Mouse (Mus musculus) urinary bladder, adult 2 months (tissue): ENCODE data around the gene Hapln4. TPM values are rescaled to one million over a fixed set of nuclear protein-coding genes. Genes with fewer than 3 reads are reported as not detected.

ENCODE experiments used
- DNase-seq: peaks from one replicate; pipeline ENCODE4 v3.0.0; 2022; ENCODE audit warnings: low spot score
- polyA plus RNA-seq: library from polyadenylated mRNA; depleted of rRNA; stranded (reverse); fragments of >200 nt; gene quantifications from 2 replicates; pipeline ENCODE4 v1.2.3, GENCODE M21; 2012; rRNA removed

Gene Hapln4
- polyA plus RNA-seq, 1 experiment: 0.21 TPM

DNA sequence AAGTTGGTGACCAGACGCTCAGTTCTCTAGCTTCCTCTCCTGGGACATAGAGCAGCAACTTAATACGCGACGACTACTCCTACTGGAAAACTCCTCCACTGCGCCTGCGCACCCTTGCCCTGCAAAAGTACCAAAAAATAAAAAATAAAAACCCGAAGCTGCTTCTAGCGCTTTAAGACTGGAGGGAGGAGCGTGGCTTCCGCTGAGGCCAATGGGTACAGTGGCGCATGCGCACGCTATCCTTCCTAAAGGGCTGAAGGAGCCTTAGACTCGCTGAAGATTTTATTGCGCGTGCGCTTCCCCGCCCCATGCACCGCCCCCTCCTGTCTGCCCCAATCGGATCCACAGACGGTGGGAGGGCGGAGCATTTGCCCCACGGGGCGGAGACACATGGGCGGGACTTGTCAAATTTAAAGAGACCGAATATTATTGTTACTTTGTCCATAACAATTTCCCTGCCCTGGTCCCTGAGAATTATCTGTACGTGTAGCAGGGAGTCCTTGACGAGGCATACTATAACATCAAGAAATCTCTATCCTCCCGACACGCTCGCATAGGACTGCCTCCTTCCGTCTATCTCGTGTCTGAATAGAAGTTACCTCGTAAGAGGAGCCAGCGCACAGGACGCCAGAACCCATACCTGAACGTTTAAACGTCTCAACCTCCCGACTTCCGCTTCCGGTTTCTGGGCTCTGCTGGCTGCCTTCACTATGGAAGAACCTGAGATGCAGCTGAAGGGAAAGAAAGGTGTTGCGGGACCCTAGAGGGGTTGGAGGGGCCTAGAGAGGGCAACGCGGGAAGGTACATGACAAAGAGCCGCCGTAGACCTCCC, 56.0 kb downstream of the Hapln4 start, which contains the start of the genes Rfxank, Borcs8 and Mef2b:
Gene Rfxank, minus strand, starts transcription at position 129 of the 832 bp plus-strand sequence.
Gene Borcs8, plus strand, starts transcription at position 474 of the 832 bp plus-strand sequence.
Gene Mef2b, plus strand, starts transcription at position 686 of the 832 bp plus-strand sequence.
- DNase-seq: peak; percentile 85

DNA sequence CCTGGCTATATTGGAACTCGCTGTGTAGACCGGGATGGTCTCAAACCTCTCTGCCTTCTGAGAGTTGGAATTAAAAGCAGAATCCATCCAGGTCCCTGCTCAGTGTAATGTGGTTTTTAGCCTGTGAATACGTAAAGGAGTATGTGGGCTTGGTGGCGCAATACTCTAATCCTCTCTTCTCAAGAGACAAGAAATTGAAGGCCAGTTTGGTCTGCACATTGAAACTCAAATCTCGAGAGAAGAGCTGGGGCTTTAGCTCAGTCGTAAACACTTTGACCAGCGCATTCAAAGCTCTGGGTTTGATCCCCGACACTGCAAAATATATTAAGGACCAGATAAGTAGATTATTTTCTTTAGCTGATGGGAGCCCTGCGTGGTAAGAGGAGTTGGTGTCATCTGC, 56.7 kb downstream of the Hapln4 start:
- DNase-seq: no peak

Other genes starting within 250 kb of the Hapln4 start
- 0.16 and 0.34 TPM in 2 replicates for gene Cilp2, start 195.8 kb upstream of the Hapln4 start, polyA plus RNA-seq
- gene Tssk6, start 181.3 kb upstream of the Hapln4 start, polyA plus RNA-seq: 0.66 and 0.67 TPM in 2 replicates
- gene Ndufa13, start 180.9 kb upstream of the Hapln4 start, polyA plus RNA-seq: 136 and 140 TPM in 2 replicates
- gene Yjefn3, start 180.7 kb upstream of the Hapln4 start, polyA plus RNA-seq: 1.2 and 1.8 TPM in 2 replicates
- gene Gatad2a, start 87.1 kb upstream of the Hapln4 start, polyA plus RNA-seq: 28.8 and 38.7 TPM in 2 replicates
- gene Mau2, start 40.7 kb upstream of the Hapln4 start, polyA plus RNA-seq: 49.6 and 57.8 TPM in 2 replicates
- 15.4 and 20.6 TPM in 2 replicates for gene Sugp1, start 40.6 kb upstream of the Hapln4 start, polyA plus RNA-seq
- 1.8 and 2.5 TPM in 2 replicates for gene Tm6sf2, start 10.5 kb upstream of the Hapln4 start, polyA plus RNA-seq
- 0.12 and 0.18 TPM in 2 replicates for gene Ncan, start 37.4 kb downstream of the Hapln4 start, polyA plus RNA-seq
- gene Nr2c2ap, start 47.9 kb downstream of the Hapln4 start, polyA plus RNA-seq: 18.0 and 25.1 TPM in 2 replicates
- 14.8 and 17.3 TPM in 2 replicates for gene Rfxank, start 55.7 kb downstream of the Hapln4 start, polyA plus RNA-seq
- 73.8 and 74.1 TPM in 2 replicates for gene Borcs8, start 56.0 kb downstream of the Hapln4 start, polyA plus RNA-seq
- gene Mef2b, start 56.3 kb downstream of the Hapln4 start, polyA plus RNA-seq: 0.29 and 0.35 TPM in 2 replicates
- 55.4 and 80.0 TPM in 2 replicates for gene Tmem161a, start 88.9 kb downstream of the Hapln4 start, polyA plus RNA-seq
- gene Slc25a42, start 128.8 kb downstream of the Hapln4 start, polyA plus RNA-seq: 15.5 and 17.9 TPM in 2 replicates
- 45.4 and 56.1 TPM in 2 replicates for gene Sugp2, start 150.8 kb downstream of the Hapln4 start, polyA plus RNA-seq
- gene Armc6, start 151.0 kb downstream of the Hapln4 start, polyA plus RNA-seq: 13.9 and 17.4 TPM in 2 replicates
- gene Homer3, start 199.4 kb downstream of the Hapln4 start, polyA plus RNA-seq: 34.4 and 37.9 TPM in 2 replicates
- 35.1 and 35.2 TPM in 2 replicates for gene Ddx49, start 219.0 kb downstream of the Hapln4 start, polyA plus RNA-seq
- 211 and 264 TPM in 2 replicates for gene Cope, start 219.1 kb downstream of the Hapln4 start, polyA plus RNA-seq
- gene Cers1, start 232.3 kb downstream of the Hapln4 start, polyA plus RNA-seq: 1.3 and 2.1 TPM in 2 replicates
- 0.74 and 1.3 TPM in 2 replicates for gene Gdf1, start 246.4 kb downstream of the Hapln4 start, polyA plus RNA-seq